9 mouse cellular contexts compared by ENCODE assay signal in genomic region chr7:19000421-19000820, GRCm38 (mm10). TPM values are rescaled to one million over a fixed set of nuclear protein-coding genes. Genes with fewer than 3 reads are reported as not detected.
DNase-seq lines count a peak whose midpoint lies in the region; ATAC-seq and TF ChIP-seq lines count a peak whose summit lies in the region.
"Had no signal": no experiment of that assay in that cellular context is flagged by ENCODE, and none has a peak within 500 bp of the region (broad histone marks: within the 10 kb centered on the region; RNA-seq: fewer than 3 reads in every experiment).

No protein-coding gene starts in this region.

- H3K9ac ChIP-seq in liver, adult 2 months (ENCODE audit: low read depth, low read length) = peak overlapping the region; percentile 58
- H3K9ac ChIP-seq in forebrain, embryonic 11.5 days (ENCODE audit: low read length) = 0 out of 2 replicates have a peak overlapping the region, but pooled peaks have one; percentile 4
- peak overlapping the region; percentile 43; the same call in 1 of the 2 replicates for H3K9ac ChIP-seq in limb, embryonic 11.5 days (ENCODE audit: low read length)
- 0 out of 2 replicates have a peak overlapping the region, but pooled peaks have one; percentile 22 for H3K9ac ChIP-seq in stomach, embryonic 15.5 days

- no peaks in the 10 kb centered on the region for H3K9me3 ChIP-seq in forebrain, embryonic 11.5 days (ENCODE audit: control insufficient read depth, low read length)
- H3K9me3 ChIP-seq in limb, embryonic 11.5 days (ENCODE audit: control insufficient read depth, low read length) = no peaks in the 10 kb centered on the region
- no peaks in the 10 kb centered on the region for H3K9me3 ChIP-seq in stomach, embryonic 15.5 days

- peaks cover 12% of the 10 kb centered on the region for H3K79me2 ChIP-seq in liver, adult 2 months (ENCODE audit: control insufficient read depth, insufficient read depth, low read length)

- no peak for DNase-seq in liver, adult 2 months (ENCODE audit: extremely low read depth, low read depth, low spot score)
- DNase-seq in liver = no peak
- no peak for DNase-seq in forebrain, embryonic 11.5 days (ENCODE audit: low spot score)
- DNase-seq in limb, embryonic 11.5 days (ENCODE audit: low spot score) = no peak
- no peak for DNase-seq in frontal cortex, postnatal 25 days (ENCODE audit: low spot score in 2 of 2)
- no peak for DNase-seq in ovary, postnatal 10 days (ENCODE audit: low spot score)
- no peak for DNase-seq in right cerebral cortex, postnatal 10 days (ENCODE audit: low spot score in 2 of 2)

- no peak for TF ChIP-seq POLR2A in liver, adult 2 months (IDR thresholded peaks at IDR 0.05; ENCODE audit: extremely low read depth, insufficient read depth, low read length)

- peak overlapping the region; percentile 57 for H3K4me3 ChIP-seq in liver, adult 2 months (ENCODE audit: insufficient read depth, low read depth, low read length)
- H3K4me3 ChIP-seq in forebrain, embryonic 11.5 days (ENCODE audit: low read depth, low read length) = peak overlapping the region; percentile 3
- peak overlapping the region; percentile 20 for H3K4me3 ChIP-seq in limb, embryonic 11.5 days (ENCODE audit: low read depth, low read length)
- peak overlapping the region; percentile 39 for H3K4me3 ChIP-seq in stomach, embryonic 15.5 days (replicated peaks)
- H3K4me3 ChIP-seq: myocyte had no signal

- no peaks in the 10 kb centered on the region for H3K27me3 ChIP-seq in liver, adult 2 months (ENCODE audit: control insufficient read depth, insufficient read depth, low read length)
- H3K27me3 ChIP-seq in forebrain, embryonic 11.5 days (ENCODE audit: control insufficient read depth, insufficient read depth, low read length) = no peaks in the 10 kb centered on the region
- no peaks in the 10 kb centered on the region for H3K27me3 ChIP-seq in limb, embryonic 11.5 days (ENCODE audit: control insufficient read depth, insufficient read depth, low read length)
- no peaks in the 10 kb centered on the region for H3K27me3 ChIP-seq in stomach, embryonic 15.5 days (replicated peaks)

- no peak for ATAC-seq in forebrain, embryonic 11.5 days (replicated peaks; ENCODE audit: low FRiP score)
- ATAC-seq in limb, embryonic 11.5 days (ENCODE audit: insufficient number of reproducible peaks, low FRiP score, low TSS enrichment, low read depth) = no peak
- ATAC-seq in stomach, embryonic 15.5 days (ENCODE audit: insufficient read depth, low FRiP score, low read depth) = no peak

- TF ChIP-seq CTCF in liver, adult 2 months (IDR thresholded peaks at IDR 0.05; ENCODE audit: low read depth, low read length) = no peak

- H3K36me3 ChIP-seq in liver, adult 2 months (ENCODE audit: control insufficient read depth, insufficient read depth, low read length) = no peaks in the 10 kb centered on the region
- peaks cover 1% of the 10 kb centered on the region; the same call in 1 of the 2 replicates for H3K36me3 ChIP-seq in forebrain, embryonic 11.5 days (ENCODE audit: control insufficient read depth, insufficient read depth, low read length)
- peaks cover 9% of the 10 kb centered on the region for H3K36me3 ChIP-seq in limb, embryonic 11.5 days (ENCODE audit: control insufficient read depth, insufficient read depth, low read length)
- H3K36me3 ChIP-seq in stomach, embryonic 15.5 days = peaks cover 5% of the 10 kb centered on the region

- peaks cover 10% of the 10 kb centered on the region for H3K4me1 ChIP-seq in liver, adult 2 months (ENCODE audit: control insufficient read depth, insufficient read depth, low read length)
- peaks cover 13% of the 10 kb centered on the region for H3K4me1 ChIP-seq in forebrain, embryonic 11.5 days (replicated peaks; ENCODE audit: control insufficient read depth, insufficient read depth, low read length)
- H3K4me1 ChIP-seq in limb, embryonic 11.5 days (ENCODE audit: control insufficient read depth, insufficient read depth, low read length) = peaks cover 12% of the 10 kb centered on the region
- H3K4me1 ChIP-seq in stomach, embryonic 15.5 days = peaks cover 37% of the 10 kb centered on the region

- H3K27ac ChIP-seq in liver, adult 2 months (replicated peaks; ENCODE audit: insufficient read depth, low read depth, low read length) = no peak overlapping the region
- no peak overlapping the region for H3K27ac ChIP-seq in forebrain, embryonic 11.5 days (ENCODE audit: low read depth, low read length)
- H3K27ac ChIP-seq in limb, embryonic 11.5 days (replicated peaks; ENCODE audit: low read depth, low read length) = no peak overlapping the region
- peak overlapping the region; percentile 81; the same call in 1 of the 2 replicates for H3K27ac ChIP-seq in stomach, embryonic 15.5 days

- 66% methylated on average over 10 of the region's 10 CpGs for WGBS in liver, adult 2 months
- WGBS in forebrain, embryonic 11.5 days = 62% methylated on average over 10 of the region's 10 CpGs
- WGBS in limb, embryonic 11.5 days = 41% methylated on average over 10 of the region's 10 CpGs
- 45% methylated on average over 10 of the region's 10 CpGs for WGBS in stomach, embryonic 15.5 days

- H3K4me2 ChIP-seq in forebrain, embryonic 11.5 days (ENCODE audit: low read depth, low read length, severe bottlenecking) = peak overlapping the region; percentile 34
- peak overlapping the region; percentile 39 for H3K4me2 ChIP-seq in limb, embryonic 11.5 days (ENCODE audit: low read depth, severe bottlenecking)
- peak overlapping the region; percentile 54 for H3K4me2 ChIP-seq in stomach, embryonic 15.5 days

RNA-seq across cellular contexts. Expression of gene Irf2bp1, which starts 3.4 kb away (rescaled TPM):
- 4.5 and 7.3 TPM in 2 replicates for total RNA-seq in liver, adult 2 months (2014; rRNA removed)
- 13.2 and 14.6 TPM in 2 replicates for polyA plus RNA-seq in liver, adult 2 months (2012; rRNA removed)
- polyA plus RNA-seq in forebrain, embryonic 11.5 days (2014; fragmentation: Nextera tagmentation; extraction: Ambion mirVana) = 31.6 and 39.4 TPM in 2 replicates
- 31.4 and 32.5 TPM in 2 replicates for polyA plus RNA-seq in limb, embryonic 11.5 days (2014; fragmentation: Nextera tagmentation; extraction: Ambion mirVana)
- polyA plus RNA-seq in stomach, embryonic 15.5 days (2015; fragmentation: Nextera tagmentation; extraction: Ambion mirVana) = 23.5 and 28.0 TPM in 2 replicates

RNA-seq across cellular contexts. Expression of gene Mypop, which starts 9.4 kb away (rescaled TPM):
- 0.54 and 0.65 TPM in 2 replicates for total RNA-seq in liver, adult 2 months (2014; rRNA removed)
- polyA plus RNA-seq in liver, adult 2 months (2012; rRNA removed) = 2.7 and 3.1 TPM in 2 replicates
- 4.6 and 4.7 TPM in 2 replicates for polyA plus RNA-seq in forebrain, embryonic 11.5 days (2014; fragmentation: Nextera tagmentation; extraction: Ambion mirVana)
- polyA plus RNA-seq in limb, embryonic 11.5 days (2014; fragmentation: Nextera tagmentation; extraction: Ambion mirVana) = 4.5 and 5.7 TPM in 2 replicates
- polyA plus RNA-seq in stomach, embryonic 15.5 days (2015; fragmentation: Nextera tagmentation; extraction: Ambion mirVana) = 2.8 and 3.7 TPM in 2 replicates

RNA-seq across cellular contexts. Expression of gene Nanos2, which starts 13.2 kb away (rescaled TPM):
- total RNA-seq in liver, adult 2 months (2014; rRNA removed) = not detected in 2 replicates
- polyA plus RNA-seq in liver, adult 2 months (2012; rRNA removed) = not detected in 2 replicates
- polyA plus RNA-seq in forebrain, embryonic 11.5 days (2014; fragmentation: Nextera tagmentation; extraction: Ambion mirVana) = not detected in 2 replicates
- polyA plus RNA-seq in limb, embryonic 11.5 days (2014; fragmentation: Nextera tagmentation; extraction: Ambion mirVana) = not detected in 2 replicates
- not detected in 2 replicates for polyA plus RNA-seq in stomach, embryonic 15.5 days (2015; fragmentation: Nextera tagmentation; extraction: Ambion mirVana)
- polyA plus RNA-seq: myocyte had no signal

RNA-seq across cellular contexts. Expression of gene Foxa3, which starts 22.9 kb away (rescaled TPM):
- total RNA-seq in liver, adult 2 months (2014; rRNA removed) = 31.2 and 60.1 TPM in 2 replicates
- 47.4 and 54.1 TPM in 2 replicates for polyA plus RNA-seq in liver, adult 2 months (2012; rRNA removed)
- polyA plus RNA-seq in forebrain, embryonic 11.5 days (2014; fragmentation: Nextera tagmentation; extraction: Ambion mirVana) = not detected in 2 replicates
- polyA plus RNA-seq in limb, embryonic 11.5 days (2014; fragmentation: Nextera tagmentation; extraction: Ambion mirVana) = 0.21 and 0.44 TPM in 2 replicates
- 30.2 and 32.7 TPM in 2 replicates for polyA plus RNA-seq in stomach, embryonic 15.5 days (2015; fragmentation: Nextera tagmentation; extraction: Ambion mirVana)

RNA-seq across cellular contexts. Expression of gene Sympk, which starts 23.8 kb away (rescaled TPM):
- total RNA-seq in liver, adult 2 months (2014; rRNA removed) = 21.5 and 29.5 TPM in 2 replicates
- 37.3 and 46.9 TPM in 2 replicates for polyA plus RNA-seq in liver, adult 2 months (2012; rRNA removed)
- 31.0 and 39.7 TPM in 2 replicates for polyA plus RNA-seq in forebrain, embryonic 11.5 days (2014; fragmentation: Nextera tagmentation; extraction: Ambion mirVana)
- polyA plus RNA-seq in limb, embryonic 11.5 days (2014; fragmentation: Nextera tagmentation; extraction: Ambion mirVana) = 36.0 and 37.6 TPM in 2 replicates
- 28.1 and 32.3 TPM in 2 replicates for polyA plus RNA-seq in stomach, embryonic 15.5 days (2015; fragmentation: Nextera tagmentation; extraction: Ambion mirVana)

Comparison
In these comparisons a context has a peak if more than half of its experiments do, and no peak if none do; other contexts are left out.
1. H3K4me3 ChIP-seq: peak in every context shown above with its lines; median percentile 57 in liver, adult 2 months; 39 in stomach, embryonic 15.5 days; 20 in limb, embryonic 11.5 days; 3 in forebrain, embryonic 11.5 days.
2. H3K9ac ChIP-seq: peak in every context shown above with its lines; median percentile 58 in liver, adult 2 months; 43 in limb, embryonic 11.5 days; 22 in stomach, embryonic 15.5 days; 4 in forebrain, embryonic 11.5 days.